Mouse (Mus musculus) spleen, adult 2 months (tissue): ENCODE results near the gene Repin1.

ENCODE experiments used
- CTCF ChIP-seq: fragments of 200-500 bp; IDR thresholded peaks from 2 replicates; pipeline ENCODE4 v1.5.1; 2011; ENCODE audit warnings: mild to moderate bottlenecking, inconsistent platforms; ENCODE audit not compliant: insufficient read depth, insufficient read length, insufficient replicate concordance; ENCODE audit errors: extremely low read depth
- POLR2A ChIP-seq: fragments of 200-500 bp; IDR thresholded peaks from 2 replicates; pipeline ENCODE4 v1.6.1; 2011; ENCODE audit warnings: low read depth, low read length, inconsistent platforms

DNA sequence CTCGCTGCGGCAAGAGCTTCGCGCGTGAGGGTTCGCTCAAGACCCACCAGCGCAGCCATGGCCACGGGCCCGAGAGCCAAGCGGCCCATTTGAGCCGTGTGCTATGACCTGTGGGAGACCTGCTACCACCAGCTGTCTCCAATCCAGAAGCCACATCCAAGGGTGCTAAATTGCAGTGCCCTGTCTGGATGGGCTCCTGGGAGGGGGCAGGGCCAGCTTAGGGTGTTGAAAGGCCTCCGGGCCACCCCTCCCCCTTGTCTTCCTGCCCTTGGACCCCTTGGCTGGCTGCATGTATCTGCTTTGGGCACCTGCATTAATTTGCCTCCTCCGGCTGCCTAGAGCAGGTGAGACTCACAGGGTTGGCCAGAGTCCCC lies 36.0 kb downstream of the Repin1 start:
- TF ChIP-seq CTCF (no peak), POLR2A (no peak)
